Mouse (Mus musculus) lung, postnatal 10 days (tissue): ENCODE measurements around the gene Nploc4.
"Not testable (repeated sequence)": the region's sequence is repeated elsewhere in the genome, so short reads cannot be mapped to it uniquely, and the experiment has no call there.

Source experiments
- DNase-seq: peaks from one replicate; pipeline ENCODE4 v3.0.0; 2021

Nploc4 gene

DNA sequence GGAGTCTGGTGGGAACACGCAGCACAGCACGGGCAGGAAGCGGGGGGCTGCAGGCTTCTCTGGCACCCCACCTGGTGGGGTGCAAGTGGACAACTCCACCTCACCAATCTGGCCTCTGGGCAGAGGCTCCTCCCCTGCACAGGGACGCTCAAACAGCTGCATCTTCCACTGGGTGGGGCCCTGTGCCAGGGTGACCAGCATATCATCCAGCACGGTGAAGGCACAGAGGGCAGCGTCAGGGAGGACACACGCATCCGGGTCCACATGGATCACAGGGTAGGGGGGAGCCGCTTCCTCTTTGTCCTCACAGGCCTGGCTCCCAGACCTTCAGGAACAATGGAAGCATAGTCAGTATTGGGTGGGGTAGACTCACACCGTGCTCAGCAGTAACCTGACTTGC lies 60.2 kb downstream of the Nploc4 start:
- peak; percentile 51 for DNase-seq

DNA sequence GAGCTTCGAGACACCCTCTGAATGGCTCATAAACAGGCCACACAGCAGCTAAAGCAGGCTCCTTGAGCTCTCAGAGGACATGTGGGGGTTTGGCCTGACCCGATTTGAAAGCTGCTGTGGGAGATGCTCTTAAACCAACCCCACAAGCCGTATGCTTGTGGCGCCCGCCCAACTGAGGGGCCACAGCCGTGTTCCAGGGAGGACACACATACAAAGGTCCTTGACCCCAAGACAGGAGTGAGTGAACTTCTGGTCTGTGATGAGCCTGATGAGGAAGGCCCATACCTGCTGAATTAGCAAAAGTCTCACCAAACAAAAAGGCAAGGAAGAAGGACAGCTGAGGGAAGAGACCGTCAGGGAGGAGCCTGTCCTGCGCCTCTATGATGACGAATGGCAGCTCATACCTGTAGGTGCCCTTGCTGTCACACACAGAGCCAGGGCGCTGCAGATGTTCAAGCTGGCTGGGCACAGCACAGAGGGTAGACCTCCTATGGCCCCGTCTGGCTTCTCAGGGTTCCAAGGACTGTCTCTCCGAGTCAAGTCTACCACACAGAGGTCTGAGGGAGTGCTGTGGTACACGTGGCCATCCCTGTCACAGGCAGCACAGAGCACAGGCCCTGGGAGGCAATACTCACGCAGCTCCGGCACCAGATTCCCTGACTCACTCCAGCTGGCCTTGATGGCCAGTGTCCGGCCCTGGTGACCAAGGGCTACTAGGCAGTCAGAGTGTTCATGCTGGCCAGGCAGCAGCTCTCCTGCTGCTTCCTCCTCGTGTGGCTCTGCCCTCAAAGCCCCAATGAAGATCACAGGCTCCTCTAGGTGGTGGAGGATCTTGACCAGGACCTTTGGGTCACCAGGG lies 61.0 kb downstream of the Nploc4 start:
- DNase-seq: no peak

DNA sequence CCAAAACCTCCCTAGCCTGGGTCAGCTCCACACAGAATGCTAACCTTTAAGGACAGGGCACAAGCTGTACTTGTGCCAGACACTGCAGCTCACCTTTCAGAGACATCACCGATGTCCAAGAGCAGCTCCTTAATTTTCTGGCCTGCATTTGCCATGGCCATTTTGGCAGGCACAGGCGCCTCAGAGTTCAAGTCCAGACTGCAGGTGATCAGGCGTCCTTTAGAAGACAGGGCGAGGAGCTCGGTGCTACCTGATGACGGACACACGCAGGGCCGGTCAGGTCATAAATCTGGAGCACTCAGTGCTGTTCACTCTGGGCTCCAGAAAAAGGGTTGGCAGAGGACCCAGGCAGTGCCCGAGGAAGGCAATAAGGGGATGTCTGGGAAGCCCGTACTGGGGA lies 62.2 kb downstream of the Nploc4 start:
- DNase-seq: no peak

DNA sequence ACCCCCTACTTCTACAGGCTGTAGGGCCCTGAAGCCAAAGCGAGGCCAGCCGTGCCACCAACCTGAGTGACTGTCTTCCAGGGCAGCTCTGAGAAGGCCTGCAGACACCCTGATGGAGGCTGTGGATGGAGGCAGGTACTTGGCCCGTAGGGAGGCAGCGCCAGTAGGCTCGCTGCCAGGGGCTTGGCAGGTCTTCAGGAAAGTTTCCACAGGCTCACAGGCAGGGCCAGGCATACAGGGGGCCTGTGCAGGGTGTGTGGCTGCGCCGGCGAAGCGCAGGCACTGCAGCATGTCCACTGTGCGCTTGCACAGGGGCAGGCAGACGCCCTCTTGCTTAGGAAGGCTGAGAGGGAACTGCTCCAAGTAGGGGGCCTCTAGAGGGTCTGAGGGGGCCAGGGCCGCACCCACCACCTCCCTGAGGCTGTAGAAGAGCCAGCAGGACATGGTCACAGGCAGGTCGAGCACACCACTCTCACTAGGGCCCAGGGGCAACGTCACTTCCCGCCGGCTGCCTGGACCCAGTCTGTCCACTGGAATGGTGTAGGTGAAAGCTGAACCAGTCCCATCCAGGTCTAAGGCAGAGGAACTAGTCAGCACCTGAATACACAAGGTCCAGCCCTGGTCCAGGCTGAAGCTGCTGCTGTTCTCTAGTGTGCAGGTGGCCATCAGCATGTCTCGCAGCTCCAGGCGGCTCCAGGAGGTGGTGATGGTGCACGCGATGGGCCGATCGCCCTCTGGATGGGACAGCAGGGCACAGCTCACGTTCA lies 63.5 kb downstream of the Nploc4 start:
- DNase-seq: peak; percentile 56

DNA sequence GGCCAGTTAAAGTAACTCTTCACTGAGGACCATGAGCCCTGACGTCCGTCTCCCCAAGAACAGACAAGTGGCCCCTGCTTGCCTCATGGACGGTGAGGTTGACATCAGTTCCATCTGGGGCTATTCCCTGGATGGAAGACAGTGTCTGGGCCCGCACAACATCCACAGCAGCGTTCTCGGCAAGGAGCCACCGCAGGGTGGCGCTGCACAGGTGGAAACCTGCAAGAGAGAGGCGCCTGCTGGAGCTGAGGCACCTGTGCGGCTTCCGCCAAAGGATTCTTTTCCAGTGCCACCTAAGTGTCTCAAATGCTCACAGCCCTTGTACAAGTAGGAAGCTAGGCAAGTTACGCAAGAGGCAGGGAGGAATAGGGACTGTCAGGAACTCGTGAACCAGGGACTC lies 64.5 kb downstream of the Nploc4 start:
- peak; percentile 35 for DNase-seq

DNA sequence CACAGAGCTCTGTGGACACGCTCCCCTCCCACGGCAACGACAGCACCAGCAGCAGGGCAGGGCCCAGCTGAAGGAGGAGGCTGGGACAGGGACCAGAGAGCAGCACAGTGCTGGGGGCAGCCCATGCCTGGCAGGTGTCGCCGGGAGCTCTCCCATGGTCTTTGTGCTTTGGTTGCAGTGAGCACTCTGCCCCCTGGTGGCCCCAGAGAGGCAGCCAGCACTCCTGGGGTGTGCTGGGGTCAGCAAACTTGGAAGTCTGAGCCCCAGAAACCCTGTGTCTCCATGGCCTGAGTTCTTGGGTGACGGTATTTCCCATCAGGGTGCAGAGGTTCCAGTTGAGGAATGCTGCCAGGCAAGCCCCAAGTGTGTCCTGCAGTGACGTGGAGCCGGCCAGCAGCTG lies 67.9 kb downstream of the Nploc4 start:
- peak; percentile 81 for DNase-seq

DNA sequence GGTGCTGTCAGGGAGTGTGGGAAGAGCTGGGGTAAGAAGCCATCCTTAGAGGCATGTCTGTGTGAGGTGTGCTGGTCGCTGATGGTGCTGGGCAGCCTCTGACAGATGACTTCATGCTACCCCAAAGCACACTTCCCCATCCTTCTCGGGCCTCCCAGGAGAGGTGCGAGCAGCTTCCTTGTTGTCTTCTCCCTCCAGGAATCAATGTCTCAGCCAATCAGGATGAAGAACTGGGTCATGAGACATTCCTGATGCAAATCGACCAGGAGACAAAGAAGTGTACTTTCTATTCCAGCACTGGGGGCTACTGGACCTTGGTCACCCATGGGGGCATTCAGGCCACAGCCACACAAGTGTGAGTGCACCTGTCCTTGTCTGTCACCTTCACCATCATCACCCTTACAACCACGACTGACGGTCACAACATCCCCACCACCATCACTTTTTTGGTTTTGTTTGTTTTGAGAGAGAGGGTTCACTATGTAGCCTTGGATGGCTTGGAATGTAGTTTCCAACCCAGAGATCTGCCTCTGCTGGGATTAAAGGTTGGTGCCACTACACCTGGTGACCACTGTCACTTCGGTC lies 71.0 kb downstream of the Nploc4 start:
- no peak for DNase-seq

DNA sequence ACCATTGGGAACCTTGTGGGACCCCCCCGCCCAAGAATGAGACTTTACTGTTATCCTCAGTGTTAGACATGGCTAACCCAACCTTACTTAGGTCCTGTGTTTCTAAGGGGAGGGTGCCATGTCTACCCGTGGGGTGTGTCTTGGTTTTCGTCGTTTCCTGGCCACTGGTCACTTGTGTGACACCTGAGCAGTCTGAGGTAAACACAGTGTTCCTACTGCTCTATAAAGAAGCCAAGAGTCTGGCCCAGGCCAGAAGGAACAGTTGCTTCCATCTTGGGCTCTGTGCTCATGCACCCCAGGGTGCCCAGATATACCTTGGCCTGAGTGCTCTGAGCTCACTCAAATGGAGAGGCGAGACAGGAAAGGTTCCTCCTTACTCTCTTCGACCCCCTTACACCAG lies 74.6 kb downstream of the Nploc4 start:
- no peak for DNase-seq

DNA sequence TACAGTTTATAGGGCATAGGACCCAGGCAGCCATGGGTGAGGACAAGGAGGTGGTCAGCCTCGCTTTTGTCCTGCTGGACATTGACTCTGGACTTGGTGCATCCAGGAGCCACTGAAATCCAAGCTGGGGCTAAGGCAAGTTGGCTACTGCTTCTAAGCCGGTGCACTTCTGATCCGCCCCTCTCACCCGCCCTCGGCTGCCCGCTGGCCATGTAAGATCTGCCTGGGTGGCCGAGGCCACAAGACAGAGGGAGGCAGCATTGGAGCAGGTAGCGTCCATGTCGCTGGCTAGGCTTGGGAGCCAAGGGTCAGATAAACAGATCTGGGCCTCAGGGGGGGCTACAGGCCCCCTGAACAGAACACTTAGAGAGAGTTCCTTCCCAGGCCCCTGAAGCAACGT lies 76.2 kb downstream of the Nploc4 start, which contains the start of gene Fscn2:
Fscn2 (plus strand) TSS at position 240 of the 400 bp plus-strand sequence.
- DNase-seq: no peak

DNA sequence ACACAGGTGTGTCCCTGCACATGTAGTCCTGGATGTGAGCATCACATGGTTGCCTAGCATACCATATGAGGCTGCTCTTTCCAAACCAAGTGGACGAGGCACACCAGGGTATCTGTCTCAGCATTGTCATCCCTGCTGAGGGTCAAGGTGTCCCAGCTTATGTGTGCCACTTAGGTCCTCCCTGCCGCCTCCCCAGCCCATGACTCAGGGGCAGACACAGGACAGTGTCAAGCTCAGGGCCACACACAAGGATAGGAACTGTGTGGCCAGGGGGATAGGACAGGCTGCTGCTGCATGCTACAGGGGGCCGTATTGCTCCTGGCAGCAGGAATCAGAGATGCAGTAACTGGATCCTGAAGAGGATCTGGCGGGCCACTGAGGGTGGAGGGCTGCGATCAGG lies 76.8 kb downstream of the Nploc4 start:
- no peak for DNase-seq

DNA sequence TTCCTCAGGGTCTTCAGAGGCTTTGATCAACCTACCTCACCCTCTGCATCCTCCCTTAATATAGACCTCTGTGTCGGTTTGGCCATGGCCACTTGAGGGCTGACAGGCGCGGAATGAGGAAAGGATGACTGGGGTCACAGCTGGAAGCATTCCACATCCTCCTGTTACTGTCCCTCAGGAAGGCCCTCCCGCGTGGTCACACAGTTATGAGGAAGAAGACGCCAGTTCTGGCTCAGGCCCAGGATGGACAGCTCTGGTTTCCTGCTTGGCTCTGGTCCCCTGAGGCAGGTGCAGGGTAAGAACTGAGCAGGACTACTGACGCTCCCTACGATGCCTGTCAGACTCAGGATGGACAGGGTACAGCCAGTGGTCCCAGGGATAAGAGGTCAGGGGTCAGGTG lies 77.4 kb downstream of the Nploc4 start:
- DNase-seq: peak; percentile 65

DNA sequence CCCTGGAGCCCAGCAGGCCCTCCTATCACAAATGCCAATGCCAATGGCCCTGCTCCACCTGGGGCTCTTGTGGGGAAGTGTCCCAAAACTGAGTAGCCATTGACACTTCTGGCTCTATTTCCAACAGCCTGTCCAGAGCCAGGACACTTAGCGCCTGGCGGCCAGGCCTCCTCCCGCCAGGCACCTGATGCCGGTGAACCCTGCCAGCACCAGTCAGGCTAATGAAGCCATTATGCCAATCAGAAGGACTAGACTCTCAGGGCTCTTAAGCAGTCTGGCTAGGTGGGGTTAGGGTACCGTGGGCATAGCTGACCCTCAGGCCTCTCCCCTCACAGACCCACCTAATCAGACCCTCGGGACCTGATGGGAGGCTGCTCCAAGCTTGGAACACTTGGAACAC lies 78.1 kb downstream of the Nploc4 start:
- no peak for DNase-seq

DNA sequence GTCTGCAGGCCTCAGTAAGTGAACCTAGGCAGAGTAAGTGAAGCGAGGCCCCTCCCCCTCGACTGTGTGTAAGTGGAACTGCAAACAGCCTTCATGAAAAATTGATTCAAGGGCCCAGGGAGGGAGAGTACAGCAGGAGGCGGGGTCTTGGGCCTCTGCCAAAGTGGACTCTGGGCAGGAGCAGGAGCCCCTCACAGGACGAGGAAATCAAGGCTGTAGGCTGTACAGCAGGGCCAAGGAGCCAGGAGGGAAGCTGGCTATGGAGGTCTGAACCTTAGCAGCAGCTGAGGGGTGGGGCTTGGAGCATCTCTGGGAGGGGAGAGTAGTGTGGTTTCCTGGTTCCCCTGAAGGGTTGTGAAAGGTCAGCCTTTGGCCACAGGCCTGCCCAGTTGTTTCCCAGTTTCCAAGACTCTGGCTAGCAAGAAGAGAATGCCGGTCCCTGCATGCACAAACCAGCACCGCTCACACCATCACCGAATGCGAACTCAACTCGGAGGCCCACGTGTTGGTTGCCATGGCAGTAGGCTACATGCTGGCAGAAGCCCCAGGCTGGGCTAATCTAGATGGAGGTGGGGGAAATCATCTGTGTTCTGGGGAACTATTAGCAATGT lies 79.6 kb downstream of the Nploc4 start:
- peak; percentile 86 for DNase-seq

DNA sequence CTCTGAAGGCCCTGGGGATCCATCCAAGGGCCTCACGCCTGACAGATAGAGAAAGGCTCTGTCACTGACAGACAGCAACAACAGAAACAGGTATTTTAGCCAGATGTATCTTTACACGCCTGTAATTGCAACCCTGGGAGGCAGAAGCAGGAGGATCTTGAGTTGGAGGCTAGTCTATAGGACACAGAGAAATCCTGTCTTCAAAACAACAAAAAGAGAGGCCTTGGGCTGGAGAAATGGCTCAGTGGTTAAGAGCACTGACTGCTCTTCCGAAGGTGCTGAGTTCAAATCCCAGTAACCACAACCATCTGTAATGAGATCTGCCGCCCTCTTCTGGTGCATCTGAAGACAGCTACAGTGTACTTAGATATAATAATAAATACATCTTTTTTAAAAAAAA lies 80.6 kb downstream of the Nploc4 start:
- no peak for DNase-seq

DNA sequence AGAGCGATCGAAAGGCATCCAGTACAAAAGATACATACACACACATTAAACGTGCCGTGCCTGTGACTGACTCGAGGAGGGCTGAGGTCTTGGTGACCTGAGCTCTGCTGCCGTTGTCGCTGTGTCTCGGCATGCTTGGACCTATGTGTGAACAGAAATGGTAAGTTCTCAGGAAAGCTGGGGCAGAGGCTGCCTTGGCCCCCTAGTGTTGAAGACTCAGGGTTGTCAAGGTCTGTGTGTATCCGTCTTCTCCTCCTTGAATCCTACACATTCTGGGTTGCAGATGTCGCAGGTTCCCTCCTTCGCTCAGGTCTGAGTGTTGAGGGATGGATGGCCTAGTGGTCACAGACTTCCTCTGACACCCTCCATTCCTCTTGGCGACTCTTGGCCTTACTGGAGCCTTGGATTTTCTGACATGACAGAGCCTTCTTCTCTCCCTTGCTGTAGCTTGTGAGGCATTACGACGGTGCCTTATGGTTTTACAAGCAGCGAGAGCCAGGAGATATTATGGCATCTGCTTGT lies 81.1 kb downstream of the Nploc4 start:
- DNase-seq: no peak

DNA sequence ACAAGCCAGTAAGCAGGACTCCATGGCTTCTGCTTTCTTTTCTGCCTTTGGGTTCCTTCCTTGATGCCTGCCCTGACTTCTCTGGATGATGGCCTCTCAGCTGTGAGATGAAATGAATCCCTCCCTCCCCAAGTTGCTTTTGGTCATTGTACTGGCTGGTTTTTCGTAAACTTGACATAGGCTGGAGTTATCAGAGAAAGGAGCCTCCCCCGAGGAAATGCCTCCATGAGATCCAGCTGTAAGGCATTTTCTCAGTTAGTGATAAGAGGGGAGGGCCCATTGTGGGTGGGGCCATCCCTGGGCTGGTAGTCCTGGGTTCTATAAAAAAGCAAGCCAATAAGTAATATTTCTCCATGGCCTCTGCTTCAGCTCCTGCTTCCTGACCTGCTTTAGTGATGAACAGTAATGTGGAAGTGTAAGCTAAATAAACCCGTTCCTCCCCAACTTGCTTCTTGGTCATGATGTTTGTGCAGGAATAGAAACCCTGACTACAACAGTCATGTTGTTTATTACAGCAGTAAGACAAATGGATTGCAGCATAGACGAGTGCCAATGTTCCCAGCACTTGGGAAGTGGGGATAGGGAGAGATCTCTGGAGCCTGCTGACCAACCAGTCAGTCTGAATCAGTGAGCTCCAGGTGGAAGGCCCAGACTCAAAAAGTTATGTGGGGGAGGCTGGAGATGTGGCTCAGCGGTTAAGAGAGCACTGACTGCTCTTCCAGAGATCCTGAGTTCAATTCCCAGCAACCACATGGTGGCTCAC lies 82.0 kb downstream of the Nploc4 start:
- DNase-seq: no peak

DNA sequence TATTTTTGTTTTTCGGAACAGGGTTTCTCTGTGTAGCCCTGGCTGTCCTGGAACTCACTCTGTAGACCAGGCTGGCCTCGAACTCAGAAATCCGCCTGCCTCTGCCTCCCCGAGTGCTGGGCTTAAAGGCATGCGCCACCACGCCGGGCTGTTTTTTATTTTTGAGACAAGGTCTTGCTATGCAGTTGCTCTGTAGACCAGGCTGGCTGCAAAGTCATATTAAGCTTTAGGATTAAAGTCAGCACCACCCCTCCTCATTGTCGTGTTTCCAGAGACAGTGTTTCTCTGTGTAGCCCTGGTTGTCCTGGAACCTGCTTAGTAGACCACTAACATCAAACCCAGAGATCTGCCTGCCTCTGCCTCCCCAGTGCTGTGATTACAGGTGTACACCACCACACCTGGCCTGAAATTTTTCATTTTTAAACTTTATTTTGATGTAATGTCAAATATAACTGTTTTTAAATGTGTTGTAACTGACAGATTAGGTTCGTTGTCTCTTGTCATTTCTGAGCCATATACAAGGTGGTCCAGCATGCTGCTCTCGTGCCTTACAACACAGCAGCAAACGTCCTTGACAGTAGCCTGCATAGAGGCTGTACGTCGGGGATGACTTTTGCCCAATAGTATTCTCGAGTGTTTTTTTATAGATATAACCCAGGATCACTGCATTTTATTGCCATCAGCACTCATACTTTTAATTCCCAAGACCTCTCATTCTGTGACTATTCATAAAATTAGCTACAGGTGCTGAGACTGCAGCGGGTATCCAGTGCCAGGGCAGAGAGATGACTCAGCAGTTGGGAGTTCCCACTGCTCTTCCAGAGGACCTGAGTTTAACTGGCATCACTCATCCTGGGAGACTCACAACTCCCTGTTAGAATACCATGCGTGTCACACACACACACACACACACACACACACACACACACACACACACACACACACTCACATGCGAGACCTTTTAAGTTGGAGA lies 82.9 kb downstream of the Nploc4 start:
- peak; percentile 3 for DNase-seq

DNA sequence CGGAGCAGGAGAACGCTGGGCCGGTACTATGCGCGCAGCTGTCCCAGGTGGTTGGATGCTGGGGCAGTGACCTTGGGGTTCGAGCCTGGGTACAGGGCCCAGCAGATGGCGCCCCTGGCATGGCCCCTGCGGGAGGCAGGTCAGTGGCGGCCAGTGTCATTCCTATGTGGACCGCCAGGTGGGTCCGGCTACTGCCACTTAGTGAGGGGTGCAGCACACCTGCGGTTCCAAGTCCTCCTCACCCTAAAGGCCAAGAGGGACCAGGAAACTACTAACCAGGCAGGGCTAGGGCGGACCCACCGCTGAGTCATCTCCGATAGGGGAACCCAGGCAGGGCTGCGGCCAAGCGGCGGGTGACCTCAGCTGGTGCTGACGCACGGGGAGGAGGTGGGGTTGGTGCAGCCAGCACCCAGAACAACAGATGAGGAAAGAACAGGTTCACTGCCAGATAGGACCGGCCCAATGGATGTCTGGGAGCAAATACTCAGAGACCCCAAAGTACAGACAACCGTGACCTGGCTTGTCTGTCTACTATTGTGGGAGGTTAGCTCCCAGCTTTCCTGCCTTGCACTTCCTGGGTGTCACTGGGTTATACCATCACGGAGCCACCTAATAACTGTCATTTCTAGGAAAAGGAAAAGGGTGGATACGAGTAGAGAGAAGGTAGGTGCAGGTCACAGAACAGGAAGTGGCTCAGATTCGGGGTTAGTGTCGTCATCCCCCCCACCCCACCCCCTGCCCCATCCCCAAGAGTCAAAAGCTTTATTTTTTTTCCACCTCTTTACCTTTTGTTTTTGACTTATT lies 83.8 kb downstream of the Nploc4 start:
- peak; percentile 92 for DNase-seq

DNA sequence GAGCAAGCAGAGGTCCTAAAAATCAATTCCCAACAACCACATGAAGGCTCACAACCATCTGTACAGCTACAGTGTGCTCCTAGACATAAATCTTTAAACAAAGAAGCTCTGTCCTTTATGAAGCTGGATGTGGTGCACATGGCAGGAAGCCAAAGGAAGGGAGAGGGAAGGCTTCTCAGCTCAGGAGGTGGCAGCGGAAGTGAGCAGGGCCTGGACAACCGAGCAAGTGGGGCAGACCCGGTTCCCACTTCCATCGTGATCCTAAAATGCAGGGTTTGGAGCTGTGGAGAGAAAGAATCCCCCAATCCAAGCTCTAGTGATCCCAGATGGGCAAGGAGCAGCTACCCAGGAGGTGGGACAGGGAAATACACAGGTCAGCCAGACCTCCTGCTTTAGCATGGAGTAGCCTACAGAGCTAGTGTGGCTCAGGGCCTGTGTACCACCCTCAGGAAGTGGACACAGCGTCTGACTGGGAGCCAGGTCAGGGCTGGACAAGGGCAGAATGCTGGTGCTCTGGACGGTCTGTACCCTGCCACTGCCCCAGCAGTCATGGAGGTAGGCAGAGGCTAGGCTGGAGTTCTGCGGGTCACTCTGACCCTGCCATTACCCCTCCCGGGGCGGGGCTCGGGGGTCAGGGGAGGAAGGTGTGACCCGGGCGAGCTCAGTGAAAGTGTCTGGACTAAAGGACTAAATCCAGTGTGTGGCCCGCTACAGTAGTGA lies 84.8 kb downstream of the Nploc4 start:
- peak; percentile 78 for DNase-seq

DNA sequence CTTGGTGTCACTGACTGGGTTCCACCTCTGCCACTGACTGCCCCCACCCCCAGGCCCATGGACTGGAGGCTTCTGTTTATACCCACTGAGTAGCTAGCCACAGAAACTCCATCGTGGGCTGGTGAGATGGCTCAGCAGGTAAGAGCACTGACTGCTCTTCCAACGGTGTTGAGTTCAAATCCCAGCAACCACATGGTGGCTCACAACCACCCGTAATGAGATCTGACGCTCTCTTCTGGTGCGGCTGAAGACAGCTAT lies 85.5 kb downstream of the Nploc4 start:
- DNase-seq: not testable (repeated sequence)
